Mouse (Mus musculus): ENCODE results near the gene Ttc39b. TPM values are rescaled to one million over a fixed set of nuclear protein-coding genes. Genes with fewer than 3 reads are reported as not detected.
A peak's percentile ranks its signal among the peaks of the same experiment; 100 is the strongest.

Ttc39b gene
- polyA plus RNA-seq, 1 experiment from 2014 or later = 4.2 TPM

DNA sequence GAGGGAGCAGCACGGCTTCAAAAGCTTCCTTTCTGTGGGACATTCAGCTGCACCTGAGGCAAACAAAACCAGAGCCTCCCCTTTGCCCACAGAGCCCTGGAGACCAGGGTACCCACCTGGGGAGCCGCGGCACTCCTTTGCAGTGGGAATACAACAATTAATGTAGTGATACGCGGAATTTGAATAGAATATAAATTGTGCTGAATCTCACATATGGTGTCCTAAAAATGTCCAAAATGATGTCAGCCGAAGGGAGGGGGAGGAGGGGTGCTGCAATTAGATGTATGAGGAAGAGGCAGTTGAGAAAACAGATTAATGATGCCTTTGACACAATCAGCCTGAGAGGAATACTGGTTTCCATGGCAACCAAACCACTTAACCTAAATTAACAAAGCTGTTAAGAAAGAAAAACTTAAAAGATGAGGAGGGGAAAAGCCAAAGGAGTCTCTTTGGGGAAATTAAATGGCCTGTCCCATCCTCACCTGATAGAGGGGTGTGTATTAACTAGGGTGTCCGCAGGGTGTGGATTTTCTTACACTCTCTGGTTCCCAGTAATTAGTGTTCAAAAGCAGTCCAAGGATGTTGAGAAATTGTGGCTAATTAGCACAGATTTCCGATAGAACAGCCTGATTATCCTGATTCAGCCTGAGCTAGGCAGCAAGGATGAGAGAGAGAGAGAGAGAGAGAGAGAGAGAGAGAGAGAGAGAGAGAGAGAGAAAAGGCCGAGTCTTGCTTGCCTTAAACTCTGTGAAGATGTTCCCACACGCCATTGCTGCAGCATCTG is 117.1 kb downstream of the Ttc39b start:
- Histone ChIP-seq H3K4me1 (ENCODE audit: insufficient read depth) (no peaks in the 10 kb centered on the region), H3K4me3 (ENCODE audit: low read depth, low read length) (no peak overlapping the region), H3K4me2 (no peak overlapping the region), H3K36me3 (ENCODE audit: insufficient read depth) (no peaks in the 10 kb centered on the region), H3K9me3 (ENCODE audit: low read depth, low read length) (no peaks in the 10 kb centered on the region), H3K27ac (ENCODE audit: low read depth) (no peak overlapping the region), H3K9ac (no peak overlapping the region), H3K27me3 (ENCODE audit: insufficient read depth, low read length) (no peaks in the 10 kb centered on the region)
- no peak for DNase-seq
- WGBS = 63% methylated on average over 10 of the region's 10 CpGs
- ATAC-seq (ENCODE audit: insufficient read depth) = no peak
- TF ChIP-seq CTCF (IDR thresholded peaks at IDR 0.05; ENCODE audit: low read depth) = no peak

DNA sequence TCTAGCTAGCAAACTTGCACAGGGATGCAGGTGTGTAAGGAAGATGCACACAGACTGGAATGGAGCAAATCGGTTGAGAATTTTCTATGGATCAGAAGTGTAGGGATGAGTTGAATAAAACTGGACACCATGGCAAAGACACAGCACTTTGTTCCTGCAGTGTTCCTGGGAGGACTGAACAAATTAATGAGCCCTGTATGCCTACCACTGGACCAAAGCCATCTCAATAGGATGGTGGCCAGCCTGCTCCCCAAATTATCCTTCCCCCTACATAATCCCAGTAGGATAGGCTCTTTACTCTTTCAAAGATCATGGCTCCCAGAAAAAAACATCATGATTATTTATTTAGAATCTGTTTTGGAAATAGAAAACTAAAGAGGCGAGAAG is 117.6 kb downstream of the Ttc39b start:
- Histone ChIP-seq H3K4me2 (no peak overlapping the region), H3K27ac (ENCODE audit: low read depth) (no peak overlapping the region), H3K4me3 (ENCODE audit: low read depth, low read length) (no peak overlapping the region), H3K9me3 (ENCODE audit: low read depth, low read length) (no peaks in the 10 kb centered on the region), H3K9ac (no peak overlapping the region), H3K27me3 (ENCODE audit: insufficient read depth, low read length) (no peaks in the 10 kb centered on the region), H3K36me3 (ENCODE audit: insufficient read depth) (no peaks in the 10 kb centered on the region), H3K4me1 (ENCODE audit: insufficient read depth) (no peaks in the 10 kb centered on the region)
- ATAC-seq (ENCODE audit: insufficient read depth) (no peak), DNase-seq (no peak)
- TF ChIP-seq CTCF (IDR thresholded peaks at IDR 0.05; ENCODE audit: low read depth) = no peak
- WGBS = 77% methylated on average over 2 of the region's 2 CpGs

DNA sequence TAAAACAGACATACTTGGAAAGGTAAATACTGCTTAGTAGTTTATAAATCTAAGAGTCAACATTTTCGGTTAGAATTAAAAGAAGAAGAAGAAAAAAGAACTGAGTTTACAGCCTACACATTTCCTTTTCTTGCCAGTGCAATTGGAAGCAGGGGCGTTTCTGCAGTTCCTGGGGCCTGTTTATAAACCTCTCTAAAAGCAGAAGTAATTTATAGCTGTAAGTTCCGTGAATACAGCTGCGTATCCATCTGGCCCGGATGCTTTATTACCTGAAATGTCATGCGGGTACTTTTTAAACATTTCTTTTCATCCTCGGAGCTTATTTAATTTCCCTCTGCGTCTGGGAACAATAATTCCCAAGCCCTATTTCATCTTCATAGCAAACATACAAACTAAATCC is 124.7 kb downstream of the Ttc39b start:
- no peak overlapping the region for H3K9ac ChIP-seq
- no peak overlapping the region for H3K27ac ChIP-seq (ENCODE audit: low read depth)
- H3K9me3 ChIP-seq (ENCODE audit: low read depth, low read length) = no peaks in the 10 kb centered on the region
- no peaks in the 10 kb centered on the region for H3K36me3 ChIP-seq (ENCODE audit: insufficient read depth)
- ATAC-seq (ENCODE audit: insufficient read depth) (no peak), DNase-seq (peak; percentile 47)
- WGBS = 24% methylated on average over 8 of the region's 8 CpGs
- H3K27me3 ChIP-seq (ENCODE audit: insufficient read depth, low read length) = no peaks in the 10 kb centered on the region
- peaks cover 4% of the 10 kb centered on the region; the same call in 1 of the 2 replicates for H3K4me1 ChIP-seq (ENCODE audit: insufficient read depth)
- H3K4me3 ChIP-seq (ENCODE audit: low read depth, low read length) = no peak overlapping the region
- no peak for TF ChIP-seq CTCF (IDR thresholded peaks at IDR 0.05; ENCODE audit: low read depth)
- H3K4me2 ChIP-seq = no peak overlapping the region

DNA sequence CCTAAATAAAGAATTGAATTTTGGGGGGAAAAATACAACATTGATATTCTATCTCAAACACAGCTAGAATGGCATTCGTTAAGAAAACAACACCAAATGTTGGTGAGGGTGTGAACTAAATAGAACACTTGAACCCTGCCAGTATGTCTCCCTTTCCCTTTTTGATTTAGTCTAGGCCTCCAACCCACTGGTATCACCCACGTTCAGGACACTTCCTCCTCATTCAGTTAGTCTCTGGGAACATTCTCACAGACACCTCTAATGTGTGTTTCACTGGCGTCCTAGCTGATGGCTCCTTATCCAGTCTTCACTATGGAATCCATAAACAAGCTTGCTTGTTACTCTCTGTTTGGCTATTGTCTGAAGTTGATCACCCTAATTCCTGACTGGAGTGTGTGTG is 125.9 kb downstream of the Ttc39b start:
- ATAC-seq (ENCODE audit: insufficient read depth) (no peak), DNase-seq (no peak)
- Histone ChIP-seq H3K9ac (no peak overlapping the region), H3K27ac (ENCODE audit: low read depth) (no peak overlapping the region), H3K9me3 (ENCODE audit: low read depth, low read length) (no peaks in the 10 kb centered on the region), H3K36me3 (ENCODE audit: insufficient read depth) (no peaks in the 10 kb centered on the region), H3K4me2 (no peak overlapping the region), H3K4me1 (ENCODE audit: insufficient read depth) (peaks cover 4% of the 10 kb centered on the region; the same call in 1 of the 2 replicates), H3K4me3 (ENCODE audit: low read depth, low read length) (no peak overlapping the region), H3K27me3 (ENCODE audit: insufficient read depth, low read length) (no peaks in the 10 kb centered on the region)
- TF ChIP-seq CTCF (IDR thresholded peaks at IDR 0.05; ENCODE audit: low read depth) = no peak
- WGBS = 64% methylated on average over 3 of the region's 3 CpGs

DNA sequence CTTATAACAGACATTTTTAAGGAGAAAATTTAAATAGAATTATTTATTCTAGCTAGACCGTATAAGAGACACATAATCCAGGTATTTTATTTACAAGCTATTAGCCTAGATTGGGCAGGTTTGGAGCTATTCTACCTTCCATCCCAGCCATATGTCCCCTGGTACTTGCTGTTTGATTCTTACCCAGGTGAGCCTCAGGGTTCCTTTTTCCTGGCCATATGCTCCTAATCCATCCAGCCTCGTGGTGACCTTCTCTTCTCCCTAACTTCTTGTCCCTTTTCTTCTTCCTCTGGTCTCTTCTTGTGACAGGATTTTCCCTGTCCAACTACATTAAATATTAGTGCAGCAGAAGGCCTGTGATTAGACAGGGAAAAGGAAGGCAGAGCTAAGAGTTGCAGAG is 134.3 kb downstream of the Ttc39b start:
- no peak for TF ChIP-seq CTCF (IDR thresholded peaks at IDR 0.05; ENCODE audit: low read depth)
- Histone ChIP-seq H3K36me3 (ENCODE audit: insufficient read depth) (no peaks in the 10 kb centered on the region), H3K27ac (ENCODE audit: low read depth) (no peak overlapping the region), H3K9me3 (ENCODE audit: low read depth, low read length) (no peaks in the 10 kb centered on the region), H3K4me1 (ENCODE audit: insufficient read depth) (no peaks in the 10 kb centered on the region), H3K9ac (no peak overlapping the region), H3K27me3 (ENCODE audit: insufficient read depth, low read length) (no peaks in the 10 kb centered on the region), H3K4me3 (ENCODE audit: low read depth, low read length) (no peak overlapping the region), H3K4me2 (no peak overlapping the region)
- 81% methylated on average over 2 of the region's 2 CpGs for WGBS
- DNase-seq (no peak), ATAC-seq (ENCODE audit: insufficient read depth) (no peak)

DNA sequence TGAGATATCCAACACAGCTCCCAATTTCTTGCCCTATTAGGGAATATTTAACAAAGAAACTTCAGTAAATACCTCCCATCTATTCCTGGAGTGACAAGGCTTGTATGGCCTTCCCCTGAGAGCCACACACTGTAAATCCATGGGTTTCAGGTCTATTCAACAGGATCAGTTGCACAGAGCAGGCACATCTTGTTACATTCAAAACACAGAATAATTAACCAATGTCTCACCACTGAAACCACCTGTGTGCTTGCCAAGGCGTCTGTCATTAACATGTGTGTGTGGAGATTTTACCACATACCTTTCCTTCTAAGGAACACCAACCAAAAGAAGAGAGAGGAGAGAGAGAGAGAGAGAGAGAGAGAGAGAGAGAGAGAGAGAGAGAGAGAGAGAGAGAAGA is 136.7 kb downstream of the Ttc39b start:
- H3K4me3 ChIP-seq (ENCODE audit: low read depth, low read length) = no peak overlapping the region
- no peak overlapping the region for H3K9ac ChIP-seq
- 76% methylated on average over 1 of the region's 1 CpGs for WGBS
- no peaks in the 10 kb centered on the region for H3K36me3 ChIP-seq (ENCODE audit: insufficient read depth)
- DNase-seq (no peak), ATAC-seq (ENCODE audit: insufficient read depth) (no peak)
- no peak for TF ChIP-seq CTCF (IDR thresholded peaks at IDR 0.05; ENCODE audit: low read depth)
- no peak overlapping the region for H3K27ac ChIP-seq (ENCODE audit: low read depth)
- H3K9me3 ChIP-seq (ENCODE audit: low read depth, low read length) = no peaks in the 10 kb centered on the region
- 0 out of 2 replicates have a peak, but pooled peaks cover 3% of the 10 kb centered on the region for H3K4me1 ChIP-seq (ENCODE audit: insufficient read depth)
- H3K4me2 ChIP-seq = no peak overlapping the region
- H3K27me3 ChIP-seq (ENCODE audit: insufficient read depth, low read length) = no peaks in the 10 kb centered on the region

DNA sequence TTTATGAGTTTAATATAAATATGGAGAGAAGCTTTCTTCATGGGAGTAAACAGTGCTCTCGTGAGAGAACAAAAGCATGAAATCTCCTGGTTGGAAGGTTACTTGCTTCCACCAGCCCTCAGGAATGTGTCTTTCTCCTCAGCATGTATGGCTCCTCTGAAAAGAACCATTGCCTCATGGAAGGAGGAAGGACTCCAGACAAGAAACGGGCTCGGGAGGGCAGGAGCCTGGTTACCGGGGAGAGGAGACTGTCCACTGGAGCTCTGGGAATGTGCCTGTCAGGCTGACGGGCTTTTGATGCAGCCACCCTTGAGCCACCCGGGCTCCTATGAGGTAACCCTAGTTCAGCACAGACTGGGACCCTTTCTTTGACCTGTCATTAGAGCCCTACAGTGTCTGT is 137.6 kb downstream of the Ttc39b start:
- Histone ChIP-seq H3K9ac (no peak overlapping the region), H3K4me1 (ENCODE audit: insufficient read depth) (0 out of 2 replicates have a peak, but pooled peaks cover 6% of the 10 kb centered on the region), H3K9me3 (ENCODE audit: low read depth, low read length) (no peaks in the 10 kb centered on the region), H3K4me2 (no peak overlapping the region), H3K27me3 (ENCODE audit: insufficient read depth, low read length) (no peaks in the 10 kb centered on the region), H3K36me3 (ENCODE audit: insufficient read depth) (no peaks in the 10 kb centered on the region), H3K4me3 (ENCODE audit: low read depth, low read length) (no peak overlapping the region), H3K27ac (ENCODE audit: low read depth) (no peak overlapping the region)
- ATAC-seq (ENCODE audit: insufficient read depth) (no peak), DNase-seq (no peak)
- 32% methylated on average over 6 of the region's 6 CpGs for WGBS
- TF ChIP-seq CTCF (IDR thresholded peaks at IDR 0.05; ENCODE audit: low read depth) = no peak
